Mouse (Mus musculus) adrenal gland (tissue): ENCODE results near the gene Lancl3.
"Not testable (repeated sequence)": the region's sequence is repeated elsewhere in the genome, so short reads cannot be mapped to it uniquely, and the experiment has no call there.

Experiments
- intact Hi-C: fragments of 180-260 bp; cut with DNase I; formaldehyde crosslinking; loops from one replicate; pipeline ENCODE4 v1.15.1; 2025

The Lancl3 gene

GRCm38 (mm10) chrX:9257831-9258230, 58.1 kb downstream of the Lancl3 start:
- intact Hi-C loops, result no loop called here

- intact Hi-C loops, result no loop called here
Observed at GRCm38 (mm10) chrX:9259267-9259666, 59.6 kb downstream of the Lancl3 start.

- intact Hi-C loops, result no loop called here
Observed at GRCm38 (mm10) chrX:9271112-9271511, 71.4 kb downstream of the Lancl3 start.

GRCm38 (mm10) chrX:9271947-9272459, 72.3 kb downstream of the Lancl3 start:
- intact Hi-C loops, result no loop called here

- intact Hi-C loops, result no loop called here
Observed at GRCm38 (mm10) chrX:9272460-9273361, 73.0 kb downstream of the Lancl3 start, which contains the start of gene Xk. Gene Xk (plus strand): TSS chrX:9272756.

GRCm38 (mm10) chrX:9273377-9274002, 73.8 kb downstream of the Lancl3 start:
- intact Hi-C loops, result no loop called here

- intact Hi-C loops, result no loop called here
Observed at GRCm38 (mm10) chrX:9274321-9274720, 74.6 kb downstream of the Lancl3 start.

- intact Hi-C loops, result not testable (repeated sequence)
Observed at GRCm38 (mm10) chrX:9283464-9283863, 83.8 kb downstream of the Lancl3 start, which contains the start of gene H2al1m. Gene H2al1m (plus strand): TSS chrX:9283764.

GRCm38 (mm10) chrX:9293140-9293829, 93.6 kb downstream of the Lancl3 start:
- intact Hi-C loops, result not testable (repeated sequence)

- intact Hi-C loops, result no loop called here
Observed at GRCm38 (mm10) chrX:9298413-9298864, 98.7 kb downstream of the Lancl3 start.

GRCm38 (mm10) chrX:9302791-9303190, 103.1 kb downstream of the Lancl3 start:
- intact Hi-C loops, result no loop called here

GRCm38 (mm10) chrX:9303455-9303854, 103.8 kb downstream of the Lancl3 start:
- intact Hi-C loops, result no loop called here

- intact Hi-C loops, result not testable (repeated sequence)
Observed at GRCm38 (mm10) chrX:9316457-9316856, 116.8 kb downstream of the Lancl3 start.
